Mouse (Mus musculus): ENCODE data around the gene Erich4. TPM values are rescaled to one million over a fixed set of nuclear protein-coding genes. Genes with fewer than 3 reads are reported as not detected.
A peak's percentile ranks its signal among the peaks of the same experiment; 100 is the strongest.

The Erich4 gene
- not detected in 2 replicates for total RNA-seq (2012; rRNA removed)

DNA sequence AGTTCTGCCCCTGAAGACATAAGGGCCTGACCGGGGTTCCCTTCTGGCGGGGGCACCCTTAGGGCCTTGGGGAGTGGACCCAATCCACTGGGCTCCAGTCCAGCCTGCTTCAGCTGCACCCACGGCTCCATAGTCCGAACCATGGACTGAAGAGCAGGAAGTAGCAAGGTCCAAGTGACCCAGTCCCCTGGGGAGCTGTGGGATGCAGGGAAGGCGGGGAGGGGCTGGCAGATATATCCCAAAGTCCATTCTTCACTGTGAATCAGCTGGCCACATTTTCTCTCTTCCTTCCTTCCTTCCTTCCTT, at the start of gene Erich4:
Gene Erich4 (minus strand): TSS at position 187 of the 306 bp plus-strand sequence.
- Histone ChIP-seq H3K4me1 (ENCODE audit: control insufficient read depth in 2 of 2, insufficient read depth in 2 of 2, low read length in 2 of 2, poor library complexity in 1 of 2) (peaks cover 1 to 15% of the 10 kb centered on the region in 2 experiments; a peak in 3 of 4 replicates), H3K36me3 (ENCODE audit: control insufficient read depth, insufficient read depth, low read length, poor library complexity, severe bottlenecking) (no peaks in the 10 kb centered on the region), H3K9ac (ENCODE audit: insufficient read depth, low read depth, low read length, poor library complexity, severe bottlenecking) (no peak within 1 kb of the TSS), H3K9me3 (ENCODE audit: control insufficient read depth, insufficient read depth, low read depth, low read length) (no peaks in the 10 kb centered on the region), H3K27ac (ENCODE audit: insufficient read depth, low read depth, low read length, poor library complexity, severe bottlenecking) (no peak within 1 kb of the TSS), H3K4me3 (ENCODE audit: insufficient read depth in 1 of 2, low read depth in 1 of 2, low read length in 2 of 2, poor library complexity in 1 of 2, severe bottlenecking in 1 of 2) (no peak within 1 kb of the TSS)
- in situ Hi-C loops (cut with MboI; ENCODE audit: low sequenced_read_pairs in 2 of 2, unreplicated experiment in 2 of 2), result no loop called here
- no peak for DNase-seq (ENCODE audit: low read depth, low spot score)
- TF ChIP-seq ZNF384 (IDR thresholded peaks at IDR 0.05; ENCODE audit: low read depth, low read length) (no peak), ZC3H11A (IDR thresholded peaks at IDR 0.05; ENCODE audit: borderline replicate concordance, low read depth, low read length) (no peak), HCFC1 (IDR thresholded peaks at IDR 0.05; ENCODE audit: borderline replicate concordance, insufficient read depth, low read length) (no peak), CHD2 (IDR thresholded peaks at IDR 0.05; ENCODE audit: low read depth, low read length) (no peak), MAFK (IDR thresholded peaks at IDR 0.05; ENCODE audit: insufficient read depth, low read depth, low read length) (no peak)

DNA sequence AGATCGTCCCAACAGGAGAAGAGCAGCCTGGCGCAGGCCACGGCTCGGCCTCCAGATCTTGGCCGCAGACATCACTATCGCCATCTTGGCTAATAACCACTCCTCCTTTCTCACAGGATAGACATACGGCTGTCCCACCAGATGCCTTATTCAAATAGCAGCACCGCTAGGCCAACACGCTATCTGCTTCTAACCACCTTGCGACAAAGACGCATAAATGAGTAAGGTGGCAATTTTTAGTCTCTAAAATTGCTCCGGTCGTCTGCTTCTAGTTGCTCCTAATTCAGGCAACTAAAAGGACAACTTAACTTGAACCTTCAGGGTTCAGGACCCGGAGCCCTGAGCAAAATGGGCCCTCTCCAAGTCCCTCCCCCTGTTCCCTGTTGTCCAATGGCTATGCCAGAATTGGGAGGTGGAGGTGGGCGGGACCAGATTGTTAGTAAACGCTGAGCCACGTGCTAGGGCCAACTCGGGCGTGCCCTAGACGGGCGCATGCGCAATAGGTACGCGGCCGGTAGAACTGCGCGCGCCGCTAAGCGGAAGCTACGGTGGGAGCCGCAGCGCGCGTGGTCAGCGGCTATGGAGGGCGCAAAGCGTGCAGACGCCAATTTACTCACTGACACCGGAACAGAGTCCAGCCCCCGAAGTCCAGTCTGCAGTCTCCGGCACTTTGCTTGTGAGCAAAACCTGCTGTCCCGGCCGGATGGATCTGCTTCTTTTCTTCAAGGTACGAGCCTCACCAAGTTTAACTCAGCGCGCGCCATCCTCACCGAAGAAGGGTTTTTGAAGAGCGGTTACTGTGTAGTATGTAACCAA, 43.2 kb upstream of the Erich4 start, which contains the start of the genes Bckdha and Exosc5:
Gene Bckdha (minus strand): TSS at position 325 of the 816 bp plus-strand sequence.
Gene Exosc5 (plus strand): TSS at position 508 of the 816 bp plus-strand sequence.
- peak within 1 kb of the TSS; percentile 86 to 92 for H3K4me3 ChIP-seq (ENCODE audit: insufficient read depth in 1 of 2, low read depth in 1 of 2, low read length in 2 of 2, poor library complexity in 1 of 2, severe bottlenecking in 1 of 2)
- peak within 1 kb of the TSS; percentile 45 for H3K27ac ChIP-seq (ENCODE audit: insufficient read depth, low read depth, low read length, poor library complexity, severe bottlenecking)
- DNase-seq (ENCODE audit: low read depth, low spot score), result peak; percentile 100
- peak within 1 kb of the TSS; percentile 87 for H3K9ac ChIP-seq (ENCODE audit: insufficient read depth, low read depth, low read length, poor library complexity, severe bottlenecking)
- no peaks in the 10 kb centered on the region for H3K9me3 ChIP-seq (ENCODE audit: control insufficient read depth, insufficient read depth, low read depth, low read length)
- TF ChIP-seq HCFC1 (IDR thresholded peaks at IDR 0.05; ENCODE audit: borderline replicate concordance, insufficient read depth, low read length) (peak; percentile 78; the same call in 1 of the 2 replicates), ZNF384 (IDR thresholded peaks at IDR 0.05; ENCODE audit: low read depth, low read length) (no peak)
- H3K4me1 ChIP-seq (ENCODE audit: control insufficient read depth in 2 of 2, insufficient read depth in 2 of 2, low read length in 2 of 2, poor library complexity in 1 of 2), result peaks cover 6 to 12% of the 10 kb centered on the region in 2 experiments; a peak in 3 of 4 replicates
- in situ Hi-C loops (cut with MboI; ENCODE audit: low sequenced_read_pairs in 2 of 2, unreplicated experiment in 2 of 2), result no loop called here
- H3K36me3 ChIP-seq (ENCODE audit: control insufficient read depth, insufficient read depth, low read length, poor library complexity, severe bottlenecking), result peaks cover 25% of the 10 kb centered on the region

DNA sequence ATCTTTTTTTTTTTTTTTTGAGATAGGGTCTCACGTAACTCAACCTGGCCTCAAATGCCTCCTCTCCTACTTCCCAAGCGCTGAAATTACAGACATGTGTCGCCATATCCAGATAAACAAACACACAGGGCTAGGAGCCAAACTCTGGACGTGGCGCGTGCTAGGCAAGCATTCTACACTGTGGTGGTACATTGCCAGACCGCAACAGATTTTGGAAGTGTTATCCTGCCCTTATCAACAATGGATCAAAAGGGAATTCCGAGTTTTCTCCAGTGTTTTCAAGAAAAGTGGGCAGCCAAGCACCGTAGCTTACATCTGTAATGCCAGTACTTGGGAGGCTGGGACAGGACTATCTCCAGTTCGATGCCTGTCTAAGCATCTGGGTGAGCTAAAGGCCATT, 42.1 kb upstream of the Erich4 start:
- peaks cover 17% of the 10 kb centered on the region for H3K36me3 ChIP-seq (ENCODE audit: control insufficient read depth, insufficient read depth, low read length, poor library complexity, severe bottlenecking)
- DNase-seq (ENCODE audit: low read depth, low spot score), result no peak
- peak overlapping the region; percentile 84 to 86 for H3K4me3 ChIP-seq (ENCODE audit: insufficient read depth in 1 of 2, low read depth in 1 of 2, low read length in 2 of 2, poor library complexity in 1 of 2, severe bottlenecking in 1 of 2)
- TF ChIP-seq ZC3H11A (IDR thresholded peaks at IDR 0.05; ENCODE audit: borderline replicate concordance, low read depth, low read length) (no peak), MAFK (IDR thresholded peaks at IDR 0.05; ENCODE audit: insufficient read depth, low read depth, low read length) (no peak), HCFC1 (IDR thresholded peaks at IDR 0.05; ENCODE audit: borderline replicate concordance, insufficient read depth, low read length) (no peak), CHD2 (IDR thresholded peaks at IDR 0.05; ENCODE audit: low read depth, low read length) (no peak), ZNF384 (IDR thresholded peaks at IDR 0.05; ENCODE audit: low read depth, low read length) (no peak)
- peak overlapping the region; percentile 66 for H3K9ac ChIP-seq (ENCODE audit: insufficient read depth, low read depth, low read length, poor library complexity, severe bottlenecking)
- H3K4me1 ChIP-seq (ENCODE audit: control insufficient read depth in 2 of 2, insufficient read depth in 2 of 2, low read length in 2 of 2, poor library complexity in 1 of 2), result peaks cover 6 to 11% of the 10 kb centered on the region in 2 experiments; a peak in 3 of 4 replicates
- H3K27ac ChIP-seq (ENCODE audit: insufficient read depth, low read depth, low read length, poor library complexity, severe bottlenecking), result no peak overlapping the region
- in situ Hi-C loops (cut with MboI; ENCODE audit: low sequenced_read_pairs in 2 of 2, unreplicated experiment in 2 of 2), result no loop called here
- H3K9me3 ChIP-seq (ENCODE audit: control insufficient read depth, insufficient read depth, low read depth, low read length), result no peaks in the 10 kb centered on the region

DNA sequence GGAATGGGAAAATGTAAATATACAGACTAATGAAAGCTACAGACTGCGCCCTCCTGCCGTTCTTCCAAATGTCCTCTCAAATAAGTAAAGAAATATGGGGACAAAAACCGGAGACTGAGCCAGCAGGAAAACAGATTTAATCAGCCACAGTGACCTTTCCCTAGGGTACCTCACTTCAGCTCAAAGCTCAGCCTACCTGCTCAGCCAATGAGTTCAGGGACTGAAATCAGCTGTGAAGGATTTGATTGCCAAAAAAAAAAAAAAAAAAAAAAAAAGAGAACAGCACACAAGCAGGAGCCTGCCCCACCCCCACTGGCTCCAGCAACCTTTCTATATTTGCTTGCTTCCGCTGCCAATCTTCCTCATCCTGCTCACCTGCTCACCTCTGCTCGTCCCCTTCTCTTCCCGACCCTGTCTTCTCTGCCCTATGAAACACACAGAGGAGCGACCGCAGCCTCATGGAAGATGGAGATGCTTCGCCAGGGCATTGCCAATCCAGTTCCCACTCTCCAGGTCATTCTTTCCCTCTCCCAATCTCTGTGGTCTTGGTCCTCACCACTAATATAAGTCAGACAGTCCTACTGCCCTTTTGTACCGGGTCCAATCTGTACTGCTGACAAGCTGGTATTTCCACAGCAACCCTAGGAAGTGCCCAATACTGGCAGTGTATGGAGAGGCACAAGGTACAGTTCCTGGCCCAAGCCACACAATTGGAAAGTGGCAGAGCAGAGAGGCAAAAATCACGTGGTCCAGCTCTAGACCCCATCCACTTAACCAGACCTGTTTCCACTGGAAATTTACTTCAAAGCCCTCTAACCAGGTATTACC, 40.1 kb upstream of the Erich4 start:
- DNase-seq (ENCODE audit: low read depth, low spot score), result no peak
- Histone ChIP-seq H3K27ac (ENCODE audit: insufficient read depth, low read depth, low read length, poor library complexity, severe bottlenecking) (peak overlapping the region; percentile 76; the same call in 1 of the 2 replicates), H3K36me3 (ENCODE audit: control insufficient read depth, insufficient read depth, low read length, poor library complexity, severe bottlenecking) (peaks cover 4% of the 10 kb centered on the region; the same call in 1 of the 2 replicates), H3K9ac (ENCODE audit: insufficient read depth, low read depth, low read length, poor library complexity, severe bottlenecking) (peak overlapping the region; percentile 56), H3K4me1 (ENCODE audit: control insufficient read depth in 2 of 2, insufficient read depth in 2 of 2, low read length in 2 of 2, poor library complexity in 1 of 2) (peaks cover 6 to 12% of the 10 kb centered on the region in 2 experiments; a peak in 3 of 4 replicates), H3K4me3 (ENCODE audit: insufficient read depth in 1 of 2, low read depth in 1 of 2, low read length in 2 of 2, poor library complexity in 1 of 2, severe bottlenecking in 1 of 2) (peak overlapping the region; percentile 14 to 33; a peak in 2 of 4 replicates), H3K9me3 (ENCODE audit: control insufficient read depth, insufficient read depth, low read depth, low read length) (no peaks in the 10 kb centered on the region)
- in situ Hi-C loops (cut with MboI; ENCODE audit: low sequenced_read_pairs in 2 of 2, unreplicated experiment in 2 of 2), result no loop called here
- TF ChIP-seq CHD2 (IDR thresholded peaks at IDR 0.05; ENCODE audit: low read depth, low read length) (no peak), HCFC1 (IDR thresholded peaks at IDR 0.05; ENCODE audit: borderline replicate concordance, insufficient read depth, low read length) (no peak), ZNF384 (IDR thresholded peaks at IDR 0.05; ENCODE audit: low read depth, low read length) (peak; percentile 89)

Measured in ES-E14 (cell line).